Mouse (Mus musculus) liver, embryonic 14.5 days (tissue): ENCODE measurements at regions not wholly inside any gene's neighbourhood (a gene's known extent, or its start where the extent isn't known, plus 50 kb on each side); places are given as distances from the start of the nearest gene placed in this dataset.
A peak's percentile ranks its signal among the peaks of the same experiment; 100 is the strongest.

ENCODE experiments used
- CTCF ChIP-seq: IDR thresholded peaks from 2 replicates; pipeline ENCODE4 v1.5.1; 2016; ENCODE audit warnings: antibody characterized with exemption, low read depth, control low read depth
- EP300 ChIP-seq: IDR thresholded peaks from 2 replicates; pipeline ENCODE4 v1.6.1; 2016; ENCODE audit warnings: antibody characterized with exemption, low read depth

GRCm38 (mm10) chr2:139381628-139382027 lies 112.1 kb upstream of the Sptlc3 start:
- TF ChIP-seq CTCF, result peak; percentile 64
- TF ChIP-seq EP300, result no peak
